Mouse (Mus musculus) liver, adult 2 months (tissue): ENCODE measurements around the gene Tnfrsf1b. TPM values are rescaled to one million over a fixed set of nuclear protein-coding genes. Genes with fewer than 3 reads are reported as not detected.

ENCODE experiments used
- DNase-seq: peaks from one replicate; pipeline ENCODE4 v3.0.0-alpha.2; 2011; ENCODE audit warnings: low read depth, low spot score; ENCODE audit errors: extremely low read depth
- H3K27ac ChIP-seq: fragments of 200-500 bp; replicated peaks from 2 replicates; pipeline ENCODE4 v1.5.1; 2012; ENCODE audit warnings: low read depth, mild to moderate bottlenecking, control low read depth, inconsistent platforms, low read length; ENCODE audit not compliant: insufficient read depth
- H3K27me3 ChIP-seq: fragments of 200-500 bp; 2 replicates; pipeline ENCODE4 v1.6.1; 2012; ENCODE audit warnings: mild to moderate bottlenecking, moderate library complexity, low read length, inconsistent platforms; ENCODE audit not compliant: control insufficient read depth, insufficient read depth
- H3K36me3 ChIP-seq: fragments of 200-500 bp; 2 replicates; pipeline ENCODE4 v1.6.1; 2012; ENCODE audit warnings: low read length, inconsistent platforms; ENCODE audit not compliant: control insufficient read depth, insufficient read depth
- H3K4me1 ChIP-seq: fragments of 200-500 bp; 2 replicates; pipeline ENCODE4 v1.6.1; 2011; ENCODE audit warnings: low read length; ENCODE audit not compliant: control insufficient read depth, insufficient read depth
- H3K4me3 ChIP-seq: fragments of 200-500 bp; 2 replicates; pipeline ENCODE4 v1.5.1; 2011; ENCODE audit warnings: low read depth, mild to moderate bottlenecking, control low read depth, low read length, moderate library complexity; ENCODE audit not compliant: insufficient read depth
- H3K79me2 ChIP-seq: fragments of 200-500 bp; 2 replicates; pipeline ENCODE4 v1.6.1; 2012; ENCODE audit warnings: inconsistent platforms, mild to moderate bottlenecking, low read length, moderate library complexity; ENCODE audit not compliant: control insufficient read depth, insufficient read depth
- H3K9ac ChIP-seq: fragments of 200-500 bp; 2 replicates; pipeline ENCODE4 v1.6.1; 2012; ENCODE audit warnings: low read depth, mild to moderate bottlenecking, control low read depth, inconsistent platforms, low read length
- CTCF ChIP-seq: fragments of 200-500 bp; IDR thresholded peaks from 2 replicates; pipeline ENCODE4 v1.5.1; 2011; ENCODE audit warnings: low read depth, low read length, control low read depth
- POLR2A ChIP-seq: fragments of 200-500 bp; IDR thresholded peaks from 2 replicates; pipeline ENCODE4 v1.6.1; 2011; ENCODE audit warnings: low read length, control low read depth; ENCODE audit not compliant: insufficient read depth; ENCODE audit errors: extremely low read depth
- WGBS: fragments of 180-500 bp; shearing (Covaris S2); methylation state at CpG from one replicate; pipeline ENCODE4 v1.1.7; 2018; 5-methylcytosine and 5-hydroxymethylcytosine counted together
- polyA plus RNA-seq: library from polyadenylated mRNA; depleted of rRNA; stranded (reverse); fragments of >200 nt; gene quantifications from 2 replicates; pipeline ENCODE4 v1.2.3, GENCODE M21; 2012
- total RNA-seq: library from RNA; depleted of rRNA; stranded (reverse); fragments of >200 nt; gene quantifications from 2 replicates; pipeline ENCODE4 v1.2.3, GENCODE M21; 2014

The Tnfrsf1b gene
- total and polyA plus RNA-seq, 2 experiments, result 10.8 to 16.8 TPM

GRCm38 (mm10) chr4:145252611-145253010 lies 5.9 kb upstream of the Tnfrsf1b start:
- no peak overlapping the region for H3K27ac ChIP-seq
- H3K79me2 ChIP-seq, result no peaks in the 10 kb centered on the region
- no peak overlapping the region for H3K9ac ChIP-seq
- DNase-seq, result no peak
- no peak overlapping the region for H3K4me3 ChIP-seq
- no peaks in the 10 kb centered on the region for H3K27me3 ChIP-seq
- TF ChIP-seq POLR2A (no peak), CTCF (no peak)
- WGBS, result 80% methylated on average over 8 of the region's 8 CpGs
- no peaks in the 10 kb centered on the region for H3K36me3 ChIP-seq
- no peaks in the 10 kb centered on the region; the same call in 1 of the 2 replicates for H3K4me1 ChIP-seq

GRCm38 (mm10) chr4:145251546-145251945 lies 4.9 kb upstream of the Tnfrsf1b start:
- 94% methylated on average over 4 of the region's 4 CpGs for WGBS
- no peak overlapping the region for H3K4me3 ChIP-seq
- H3K36me3 ChIP-seq, result no peaks in the 10 kb centered on the region
- H3K9ac ChIP-seq, result no peak overlapping the region
- peaks cover under 1% of the 10 kb centered on the region; the same call in 1 of the 2 replicates for H3K79me2 ChIP-seq
- no peaks in the 10 kb centered on the region for H3K27me3 ChIP-seq
- no peak overlapping the region for H3K27ac ChIP-seq
- TF ChIP-seq CTCF, result no peak
- no peak for TF ChIP-seq POLR2A
- peaks cover 2% of the 10 kb centered on the region; the same call in 1 of the 2 replicates for H3K4me1 ChIP-seq
- no peak for DNase-seq

- Histone ChIP-seq H3K27me3 (no peaks in the 10 kb centered on the region), H3K36me3 (no peaks in the 10 kb centered on the region), H3K79me2 (peaks cover 15% of the 10 kb centered on the region; the same call in 1 of the 2 replicates), H3K4me3 (no peak overlapping the region), H3K4me1 (peaks cover 9% of the 10 kb centered on the region), H3K9ac (no peak overlapping the region), H3K27ac (no peak overlapping the region)
- 87% methylated on average over 4 of the region's 4 CpGs for WGBS
- no peak for TF ChIP-seq CTCF
- TF ChIP-seq POLR2A, result no peak
- DNase-seq, result no peak
These were observed 3.3 kb upstream of the Tnfrsf1b start for GRCm38 (mm10) chr4:145250002-145250401.

GRCm38 (mm10) chr4:145247556-145247955 lies 886 bp upstream of the Tnfrsf1b start:
- no peak for DNase-seq
- peaks cover 37% of the 10 kb centered on the region for H3K79me2 ChIP-seq
- TF ChIP-seq POLR2A (no peak), CTCF (no peak)
- H3K36me3 ChIP-seq, result no peaks in the 10 kb centered on the region
- H3K4me1 ChIP-seq, result peaks cover 27% of the 10 kb centered on the region
- H3K9ac ChIP-seq, result no peak overlapping the region
- H3K27me3 ChIP-seq, result no peaks in the 10 kb centered on the region
- WGBS, result 65% methylated on average over 2 of the region's 2 CpGs
- no peak overlapping the region for H3K4me3 ChIP-seq
- no peak overlapping the region for H3K27ac ChIP-seq

GRCm38 (mm10) chr4:145245581-145245980 lies 1.1 kb downstream of the Tnfrsf1b start:
- WGBS, result 56% methylated on average over 3 of the region's 3 CpGs
- TF ChIP-seq CTCF (no peak), POLR2A (no peak)
- Histone ChIP-seq H3K79me2 (peaks cover 44% of the 10 kb centered on the region), H3K4me3 (peak overlapping the region; percentile 93), H3K4me1 (peaks cover 30% of the 10 kb centered on the region), H3K27me3 (no peaks in the 10 kb centered on the region), H3K27ac (peak overlapping the region; percentile 19), H3K36me3 (no peaks in the 10 kb centered on the region), H3K9ac (peak overlapping the region; percentile 61)
- DNase-seq, result no peak

- H3K9ac ChIP-seq, result peak overlapping the region; percentile 61
- WGBS, result 84% methylated on average over 2 of the region's 2 CpGs
- DNase-seq, result no peak
- H3K4me1 ChIP-seq, result peaks cover 36% of the 10 kb centered on the region
- peak overlapping the region; percentile 93; the same call in 1 of the 2 replicates for H3K4me3 ChIP-seq
- H3K27me3 ChIP-seq, result no peaks in the 10 kb centered on the region
- H3K27ac ChIP-seq, result peak overlapping the region; percentile 39; the same call in 1 of the 2 replicates
- H3K36me3 ChIP-seq, result no peaks in the 10 kb centered on the region
- TF ChIP-seq POLR2A (no peak), CTCF (no peak)
- H3K79me2 ChIP-seq, result peaks cover 47% of the 10 kb centered on the region
These were observed 2.0 kb downstream of the Tnfrsf1b start for GRCm38 (mm10) chr4:145244676-145245075.
